Comparison of ENCODE assay signal across 8 mouse cellular contexts in the genomic region with DNA sequence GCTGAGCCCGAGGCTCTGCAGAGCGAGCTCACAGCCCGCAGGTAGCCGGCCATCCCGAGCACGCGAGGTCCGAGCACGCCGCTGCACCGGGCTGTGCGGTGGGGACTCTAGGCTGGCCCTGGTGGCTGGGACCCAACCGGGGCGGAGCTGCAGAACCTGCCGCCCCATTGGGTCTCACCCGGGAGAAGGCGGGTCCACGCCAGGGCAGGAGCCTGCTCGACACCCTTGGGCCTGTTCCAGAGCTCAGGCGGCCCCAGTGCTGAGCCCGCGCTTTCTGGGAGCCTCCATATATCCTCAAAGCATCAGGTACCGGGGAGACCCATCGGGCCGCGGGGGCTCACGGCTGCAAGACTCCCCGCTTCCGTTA. TPM values are rescaled to one million over a fixed set of nuclear protein-coding genes. Genes with fewer than 3 reads are reported as not detected.
DNase-seq lines count a peak whose midpoint lies in the region; ATAC-seq and TF ChIP-seq lines count a peak whose summit lies in the region.

A gene (minus strand): TSS at position 169 of the 367 bp plus-strand sequence.

- no peak for TF ChIP-seq CTCF in C2C12 (IDR thresholded peaks at IDR 0.05; ENCODE audit: control insufficient read depth, insufficient read depth, insufficient read length)
- no peak for TF ChIP-seq CTCF in brain, embryonic 14.5 days (IDR thresholded peaks at IDR 0.05; ENCODE audit: borderline replicate concordance, extremely low read depth, insufficient read depth, insufficient read length)
- TF ChIP-seq CTCF in kidney, postnatal 0 days (IDR thresholded peaks at IDR 0.05; ENCODE audit: low read depth): 0 out of 2 replicates have a peak, but pooled peaks have one; percentile 4

- H3K36me3 ChIP-seq in C2C12 (ENCODE audit: control insufficient read depth, insufficient read depth): peaks cover 4% of the 10 kb centered on the region
- H3K36me3 ChIP-seq in erythroblast, embryonic 14.5 days (ENCODE audit: control insufficient read depth): no peaks in the 10 kb centered on the region
- H3K36me3 ChIP-seq in heart, embryonic 12.5 days: peaks cover 15% of the 10 kb centered on the region
- no peaks in the 10 kb centered on the region for H3K36me3 ChIP-seq in kidney, postnatal 0 days (ENCODE audit: insufficient read depth, low read length)
- H3K36me3 ChIP-seq in liver, embryonic 11.5 days (ENCODE audit: control insufficient read depth, insufficient read depth, low read length): no peaks in the 10 kb centered on the region
- peaks cover 4% of the 10 kb centered on the region for H3K36me3 ChIP-seq in stomach, embryonic 14.5 days (ENCODE audit: control insufficient read depth, insufficient read depth, low read length)

- H3K27me3 ChIP-seq in C2C12 (ENCODE audit: control insufficient read depth, insufficient read depth, insufficient read length): no peaks in the 10 kb centered on the region
- H3K27me3 ChIP-seq in erythroblast, embryonic 14.5 days (ENCODE audit: control insufficient read depth): no peaks in the 10 kb centered on the region
- no peaks in the 10 kb centered on the region for H3K27me3 ChIP-seq in heart, embryonic 12.5 days (replicated peaks)
- H3K27me3 ChIP-seq in kidney, postnatal 0 days (ENCODE audit: insufficient read depth, low read length): no peaks in the 10 kb centered on the region
- H3K27me3 ChIP-seq in liver, embryonic 11.5 days (replicated peaks; ENCODE audit: control insufficient read depth, insufficient read depth, low read length): no peaks in the 10 kb centered on the region
- no peaks in the 10 kb centered on the region for H3K27me3 ChIP-seq in stomach, embryonic 14.5 days (ENCODE audit: control insufficient read depth, insufficient read depth, low read length)

- peaks cover 52% of the 10 kb centered on the region for H3K4me1 ChIP-seq in erythroblast, embryonic 14.5 days (ENCODE audit: control insufficient read depth)
- peaks cover 63% of the 10 kb centered on the region for H3K4me1 ChIP-seq in heart, embryonic 12.5 days (replicated peaks)
- H3K4me1 ChIP-seq in kidney, postnatal 0 days (replicated peaks; ENCODE audit: insufficient read depth, low read length): peaks cover 19% of the 10 kb centered on the region; the same call in 1 of the 2 replicates
- peaks cover 31% of the 10 kb centered on the region for H3K4me1 ChIP-seq in liver, embryonic 11.5 days (replicated peaks; ENCODE audit: control insufficient read depth, insufficient read depth, low read length)
- H3K4me1 ChIP-seq in stomach, embryonic 14.5 days (ENCODE audit: control insufficient read depth, insufficient read depth, low read length): peaks cover 26% of the 10 kb centered on the region

- no peaks in the 10 kb centered on the region for H3K9me3 ChIP-seq in erythroblast, embryonic 14.5 days (ENCODE audit: control insufficient read depth, low read length)
- no peaks in the 10 kb centered on the region for H3K9me3 ChIP-seq in heart, embryonic 12.5 days (replicated peaks)
- no peaks in the 10 kb centered on the region for H3K9me3 ChIP-seq in kidney, postnatal 0 days (replicated peaks; ENCODE audit: low read length)
- no peaks in the 10 kb centered on the region for H3K9me3 ChIP-seq in liver, embryonic 11.5 days (ENCODE audit: control insufficient read depth, low read length)
- H3K9me3 ChIP-seq in stomach, embryonic 14.5 days (ENCODE audit: control insufficient read depth, low read depth, low read length): no peaks in the 10 kb centered on the region

- H3K4me2 ChIP-seq in heart, embryonic 12.5 days: peak within 1 kb of the TSS; percentile 96
- peak within 1 kb of the TSS; percentile 75 for H3K4me2 ChIP-seq in kidney, postnatal 0 days (ENCODE audit: low read length)
- H3K4me2 ChIP-seq in liver, embryonic 11.5 days: peak within 1 kb of the TSS; percentile 98
- peak within 1 kb of the TSS; percentile 93 for H3K4me2 ChIP-seq in stomach, embryonic 14.5 days (replicated peaks; ENCODE audit: low read depth, low read length)

- DNase-seq in brain, embryonic 14.5 days (ENCODE audit: low read depth): peak; percentile 95
- peak; percentile 95 for DNase-seq in kidney, postnatal 0 days (ENCODE audit: low spot score)
- DNase-seq in liver, embryonic 11.5 days (ENCODE audit: low spot score): peak; percentile 90
- peak; percentile 84 for DNase-seq in naive thymus-derived CD4-positive, alpha-beta T cell, adult 2 months (ENCODE audit: low read depth)

- 0% methylated on average over 29 of the region's 29 CpGs for WGBS in heart, embryonic 12.5 days
- WGBS in kidney, postnatal 0 days: 2% methylated on average over 29 of the region's 29 CpGs
- under 1% methylated on average over 28 of the region's 29 CpGs for WGBS in liver, embryonic 11.5 days
- under 1% methylated on average over 29 of the region's 29 CpGs for WGBS in stomach, embryonic 14.5 days

- peak within 1 kb of the TSS; percentile 97 for H3K9ac ChIP-seq in heart, embryonic 12.5 days
- H3K9ac ChIP-seq in kidney, postnatal 0 days (ENCODE audit: low read depth, low read length): peak within 1 kb of the TSS; percentile 86
- peak within 1 kb of the TSS; percentile 91 for H3K9ac ChIP-seq in liver, embryonic 11.5 days (ENCODE audit: low read depth, low read length)
- H3K9ac ChIP-seq in stomach, embryonic 14.5 days (replicated peaks; ENCODE audit: low read depth, low read length): peak within 1 kb of the TSS; percentile 98

- H3K4me3 ChIP-seq in C2C12 (ENCODE audit: insufficient read depth, poor library complexity, severe bottlenecking): peak within 1 kb of the TSS; percentile 60
- H3K4me3 ChIP-seq in erythroblast, embryonic 14.5 days (replicated peaks): peak within 1 kb of the TSS; percentile 82
- H3K4me3 ChIP-seq in heart, embryonic 12.5 days: peak within 1 kb of the TSS; percentile 83
- H3K4me3 ChIP-seq in kidney, postnatal 0 days (replicated peaks; ENCODE audit: low read depth, low read length): peak within 1 kb of the TSS; percentile 62
- H3K4me3 ChIP-seq in liver, embryonic 11.5 days (ENCODE audit: low read depth, low read length): peak within 1 kb of the TSS; percentile 87
- peak within 1 kb of the TSS; percentile 98 for H3K4me3 ChIP-seq in stomach, embryonic 14.5 days (ENCODE audit: low read depth, low read length)

- peak within 1 kb of the TSS; percentile 99 for H3K27ac ChIP-seq in heart, embryonic 12.5 days (ENCODE audit: poor library complexity, severe bottlenecking)
- peak within 1 kb of the TSS; percentile 95 for H3K27ac ChIP-seq in kidney, postnatal 0 days
- peak within 1 kb of the TSS; percentile 57 for H3K27ac ChIP-seq in liver, embryonic 11.5 days (ENCODE audit: low read depth, low read length)
- H3K27ac ChIP-seq in stomach, embryonic 14.5 days (ENCODE audit: low read length): peak within 1 kb of the TSS; percentile 97

- H3K79me2 ChIP-seq in C2C12 (ENCODE audit: control insufficient read depth, insufficient read depth): peaks cover 49% of the 10 kb centered on the region

- peak within 1 kb of the TSS; percentile 95 for H3ac ChIP-seq in C2C12 (ENCODE audit: control insufficient read depth, insufficient read length, low read depth)

- peak; percentile 93 for ATAC-seq in heart, embryonic 12.5 days (ENCODE audit: insufficient number of reproducible peaks, low FRiP score)
- peak; percentile 95 for ATAC-seq in kidney, postnatal 0 days (replicated peaks; ENCODE audit: low FRiP score, low read depth)
- ATAC-seq in liver, embryonic 11.5 days (replicated peaks; ENCODE audit: low FRiP score): peak; percentile 98
- peak; percentile 96 for ATAC-seq in stomach, embryonic 14.5 days (ENCODE audit: insufficient number of reproducible peaks, insufficient read depth, low FRiP score, low read depth)

- peaks cover 36% of the 10 kb centered on the region for H3K79me3 ChIP-seq in C2C12 (ENCODE audit: low read depth)

- TF ChIP-seq POLR2A in brain, embryonic 14.5 days (IDR thresholded peaks at IDR 0.05; ENCODE audit: borderline replicate concordance, extremely low read depth, insufficient read depth, insufficient read length, poor library complexity, severe bottlenecking): peak; percentile 83

TF ChIP-seq in C2C12, 6 proteins besides CTCF, POLR2A, EP300 and RAD21:
- TF ChIP-seq FOSL1 (IDR thresholded peaks at IDR 0.05; ENCODE audit: insufficient read depth, low read length, poor library complexity, severe bottlenecking) (no peak), MYOG (IDR thresholded peaks at IDR 0.05; ENCODE audit: control insufficient read depth, extremely low read depth, insufficient read length) (no peak), MAX (IDR thresholded peaks at IDR 0.05) (peak; percentile 64), MYOD1 (IDR thresholded peaks at IDR 0.05; ENCODE audit: control insufficient read depth, insufficient read length, low read depth) (no peak), USF1 (IDR thresholded peaks at IDR 0.05; ENCODE audit: low read depth) (no peak), CEBPB (IDR thresholded peaks at IDR 0.05; ENCODE audit: low read depth) (no peak)

RNA-seq across cellular contexts. Expression of the gene that starts here (rescaled TPM):
- 244 TPM for polyA plus RNA-seq in C2C12 (2012; fragmentation: generic; extraction: Trizol)
- polyA plus RNA-seq in brain, embryonic 14.5 days (2012; rRNA removed): 230 and 297 TPM in 2 replicates
- 3.8 and 4.1 TPM in 2 replicates for polyA plus RNA-seq in erythroblast, embryonic 14.5 days (2012)
- 1,569 and 1,607 TPM in 2 replicates for polyA plus RNA-seq in heart, embryonic 12.5 days (2016; fragmentation: Nextera tagmentation; extraction: Ambion mirVana)
- polyA plus RNA-seq in kidney, postnatal 0 days (2015; fragmentation: Nextera tagmentation; extraction: Ambion mirVana): 630 and 689 TPM in 2 replicates
- 259 and 268 TPM in 2 replicates for polyA plus RNA-seq in liver, embryonic 11.5 days (2014; fragmentation: Nextera tagmentation; extraction: Ambion mirVana)
- polyA plus RNA-seq in stomach, embryonic 14.5 days (2014; fragmentation: Nextera tagmentation; extraction: Ambion mirVana): 613 and 615 TPM in 2 replicates

Comparison
In these comparisons a context has a peak if more than half of its experiments do, and no peak if none do; other contexts are left out.
1. Peak in every context shown above with its lines: DNase-seq, ATAC-seq, H3K4me3 ChIP-seq and H3K27ac ChIP-seq.
2. RNA of the gene that starts here (polyA plus RNA-seq): 1,569 to 1,607 TPM in heart, embryonic 12.5 days, 630 to 689 TPM in kidney, postnatal 0 days, 613 to 615 TPM in stomach, embryonic 14.5 days, 259 to 268 TPM in liver, embryonic 11.5 days, 244 TPM in C2C12 (single experiment) and 230 to 297 TPM in brain, embryonic 14.5 days; 3.8 to 4.1 TPM in erythroblast, embryonic 14.5 days; every median in the first group is over 10 times any median in the second.